Mouse (Mus musculus) lung, postnatal 25 days (tissue): ENCODE measurements at regions not wholly inside any gene's neighbourhood (a gene's known extent, or its start where the extent isn't known, plus 50 kb on each side); places are given as distances from the start of the nearest gene placed in this dataset.
"Not testable (repeated sequence)": the region's sequence is repeated elsewhere in the genome, so short reads cannot be mapped to it uniquely, and the experiment has no call there.

Experiments
- DNase-seq: peaks from one replicate; pipeline ENCODE4 v3.0.0; 2022; ENCODE audit warnings: low spot score

DNA sequence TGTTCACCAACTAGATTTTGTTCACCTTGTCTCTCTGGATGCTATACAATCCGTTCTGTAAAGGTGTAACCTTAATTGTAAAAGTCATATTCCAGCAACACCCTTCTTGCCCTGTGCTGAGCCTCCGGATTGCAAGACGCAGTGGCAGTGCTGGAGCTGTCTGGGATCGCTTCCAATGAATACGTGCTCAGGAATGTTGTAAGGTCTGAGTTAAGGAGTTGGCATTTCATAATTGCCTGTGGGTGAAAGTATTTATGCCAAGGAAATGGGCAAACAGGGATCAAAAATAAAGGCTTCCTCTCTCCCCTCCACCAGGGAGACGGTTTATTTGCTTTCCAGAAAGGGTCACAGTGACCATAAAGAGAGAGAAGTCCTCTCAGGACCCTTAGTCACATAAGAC, 93.3 kb downstream of the Apob start:
- peak; percentile 46 for DNase-seq

DNA sequence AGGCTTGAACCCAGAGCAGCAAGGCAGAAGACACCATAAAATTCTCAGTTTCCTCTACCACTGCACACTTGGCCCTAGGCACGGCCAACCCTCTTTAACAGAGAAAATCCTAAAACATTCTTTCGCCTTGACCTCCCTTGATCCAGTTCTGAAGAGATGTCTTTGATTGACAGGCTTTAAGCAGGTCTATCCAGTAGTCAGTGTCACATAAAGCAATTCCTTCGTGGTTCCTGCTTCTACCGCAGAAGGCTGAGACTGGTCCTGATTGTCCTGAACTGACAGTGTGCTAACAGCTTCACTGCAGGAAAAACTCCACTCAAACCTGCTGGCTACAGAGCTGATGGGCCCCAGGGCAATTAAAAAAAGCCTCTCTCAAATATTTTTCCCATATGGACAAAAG, 93.8 kb downstream of the Apob start:
- DNase-seq = no peak

DNA sequence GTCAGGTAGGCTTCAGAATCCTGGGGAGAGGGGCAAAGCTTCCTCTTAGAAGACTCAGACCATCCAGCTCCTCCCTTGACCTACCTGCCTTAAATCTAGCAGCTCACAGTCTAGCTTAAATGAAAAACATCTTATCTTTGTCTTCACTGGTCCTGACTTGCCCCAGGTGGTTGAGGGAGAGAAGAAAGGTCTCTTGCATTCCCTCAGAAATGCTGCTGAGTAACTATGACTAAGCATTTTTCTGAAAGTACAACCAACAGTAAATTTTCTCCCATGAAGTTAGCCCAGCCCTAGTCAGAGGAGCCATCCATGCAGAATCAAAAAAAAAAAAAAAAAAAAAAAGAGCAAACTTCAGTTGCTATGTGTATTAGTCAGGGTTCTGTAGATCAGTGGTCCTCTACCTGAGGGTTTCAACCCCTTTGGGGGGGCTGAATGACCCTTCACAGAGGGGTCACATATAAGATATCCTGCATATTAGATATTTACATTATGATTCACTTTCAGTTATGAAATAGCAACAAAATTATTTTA, 98.6 kb downstream of the Apob start:
- no peak for DNase-seq

DNA sequence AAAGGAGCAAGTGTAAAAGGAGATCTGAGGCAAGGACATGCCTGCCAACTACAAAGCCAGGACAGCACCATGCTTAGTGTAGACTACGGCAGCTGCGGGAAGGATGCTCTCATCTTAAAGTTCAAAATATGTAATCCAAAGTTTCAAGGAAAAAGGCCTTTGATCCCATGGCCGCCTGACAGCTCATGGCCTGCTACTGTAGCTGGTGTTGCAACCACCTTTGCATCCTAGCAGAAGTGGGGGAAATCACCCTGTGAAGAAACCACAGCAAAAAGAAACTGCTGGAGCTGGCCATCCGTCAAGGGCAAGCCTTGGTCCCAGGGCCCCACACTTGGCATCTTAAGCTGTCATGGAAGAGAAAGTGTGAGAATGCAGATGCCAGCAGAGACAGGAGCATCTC, 99.9 kb downstream of the Apob start:
- DNase-seq = no peak

DNA sequence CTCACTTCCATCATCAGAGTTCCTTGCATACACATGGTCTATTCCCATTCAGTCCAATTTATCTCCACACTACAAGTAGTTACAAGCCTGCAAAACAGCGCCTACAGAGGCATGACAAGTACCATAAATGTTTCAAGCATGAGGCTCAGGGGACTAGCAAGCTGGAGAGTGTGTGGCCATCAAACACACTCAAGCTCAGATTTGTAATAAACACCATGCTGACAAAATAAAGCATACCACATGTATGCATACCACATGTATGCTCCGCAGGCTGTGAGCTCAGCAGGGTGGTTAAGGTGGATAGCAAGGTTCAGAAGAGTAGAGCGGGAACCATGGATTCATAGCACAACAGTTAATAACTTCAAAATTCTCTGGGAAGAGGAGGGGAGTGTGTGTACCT, 100.6 kb downstream of the Apob start:
- no peak for DNase-seq

DNA sequence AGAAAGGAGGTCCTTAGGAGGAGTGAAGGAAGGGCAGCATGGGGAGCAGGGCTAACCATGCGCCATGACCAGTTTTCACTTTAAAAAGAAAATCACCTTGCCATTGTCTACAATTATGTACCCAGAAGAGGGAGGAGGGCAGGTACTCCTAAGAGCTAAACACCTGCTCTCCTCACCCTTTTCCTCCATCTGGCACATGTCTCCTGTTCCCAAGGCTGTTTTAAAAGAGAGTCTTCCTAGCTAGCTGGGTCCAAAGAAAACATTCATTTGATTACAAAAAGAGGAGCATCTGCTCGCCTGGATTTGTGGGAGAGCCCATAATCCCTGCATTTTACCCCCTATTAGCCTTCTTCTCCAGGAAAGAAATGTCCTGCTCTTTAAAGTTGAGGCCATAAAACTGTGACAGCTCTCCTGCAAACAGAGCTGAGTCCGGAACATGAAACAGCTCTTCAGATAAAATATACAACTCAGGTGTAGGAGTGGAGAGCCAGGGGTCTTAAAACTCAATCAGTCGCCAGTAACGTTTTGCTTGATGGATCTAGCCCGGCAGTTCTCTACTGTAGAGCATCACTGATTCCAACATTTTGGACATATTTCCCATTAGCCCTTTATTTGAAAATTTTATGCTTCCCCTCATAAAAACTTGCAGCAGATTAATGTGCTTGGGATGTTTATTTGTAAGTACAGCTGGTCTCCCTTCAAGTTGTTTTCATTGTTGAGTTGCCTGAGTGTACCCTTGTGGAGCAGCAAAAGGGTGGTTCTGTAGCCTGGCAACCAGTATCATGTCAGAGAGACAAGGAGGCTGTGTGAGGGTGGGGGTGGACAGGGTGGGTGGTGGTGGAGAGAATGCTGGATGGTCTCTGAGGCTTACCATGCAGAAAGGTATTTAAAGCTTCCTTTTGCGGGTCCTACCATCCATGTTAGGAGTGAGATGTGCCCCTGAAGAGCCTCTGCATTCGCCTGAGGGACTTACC, 105.5 kb downstream of the Apob start:
- DNase-seq = no peak

DNA sequence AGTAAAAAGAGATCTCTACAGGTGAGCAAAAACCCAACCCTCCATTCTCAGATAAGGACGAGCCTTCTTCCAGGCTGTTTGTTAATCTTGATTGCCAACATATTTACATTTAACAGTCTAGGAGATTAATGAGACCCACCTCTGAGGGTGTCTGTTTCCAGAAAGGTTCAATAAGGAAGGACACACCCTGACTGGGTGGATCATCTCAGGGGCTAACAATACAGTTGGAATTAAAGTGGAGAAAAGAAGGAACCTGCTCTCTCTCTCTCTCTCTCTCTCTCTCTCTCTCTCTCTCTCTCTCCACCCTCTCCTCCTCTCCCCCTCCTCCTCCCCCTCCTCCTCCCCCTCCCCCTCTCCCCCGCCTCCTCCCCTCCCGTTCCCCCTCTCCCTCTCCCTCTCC, 110.5 kb downstream of the Apob start:
- DNase-seq = no peak

DNA sequence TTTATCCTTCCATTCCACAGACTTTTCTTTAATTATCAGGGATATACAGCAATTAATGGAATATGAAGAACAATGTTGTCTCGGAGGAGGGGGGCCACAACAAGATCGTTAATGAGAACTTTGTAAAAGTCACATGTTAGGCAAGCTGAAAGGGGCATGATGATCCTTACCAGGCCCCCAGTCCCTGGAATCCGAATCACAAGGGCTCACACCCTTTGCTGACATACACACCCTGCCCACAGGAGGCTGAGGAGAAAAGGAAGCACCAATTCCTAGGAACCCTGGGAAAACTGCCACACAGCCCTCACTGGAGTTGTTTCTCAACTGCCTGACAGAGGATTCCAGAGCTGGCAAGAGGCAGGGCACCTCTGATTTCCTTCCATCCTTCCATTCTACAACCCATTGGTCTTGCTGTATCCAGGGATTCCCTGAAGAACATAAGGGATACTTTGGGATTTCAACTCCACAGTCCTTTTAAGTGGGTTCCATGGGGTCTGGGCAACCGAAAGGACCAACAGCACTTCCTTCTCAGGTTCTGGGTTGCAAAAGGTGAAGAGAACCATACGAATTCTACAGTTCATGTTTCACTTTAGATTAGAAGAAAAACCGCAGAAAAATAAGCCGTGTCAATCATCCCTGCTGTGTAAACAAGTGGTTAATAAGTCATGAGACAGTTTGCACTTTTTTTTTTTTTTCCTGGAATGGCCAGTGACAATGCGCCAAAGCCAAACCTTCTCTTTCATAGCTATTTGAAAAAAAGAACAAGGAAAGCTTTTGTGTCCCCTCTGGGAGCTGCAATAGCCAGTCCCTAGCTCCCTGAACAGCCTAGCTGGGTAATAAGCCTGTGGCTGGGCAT, 112.2 kb downstream of the Apob start:
- DNase-seq = no peak

DNA sequence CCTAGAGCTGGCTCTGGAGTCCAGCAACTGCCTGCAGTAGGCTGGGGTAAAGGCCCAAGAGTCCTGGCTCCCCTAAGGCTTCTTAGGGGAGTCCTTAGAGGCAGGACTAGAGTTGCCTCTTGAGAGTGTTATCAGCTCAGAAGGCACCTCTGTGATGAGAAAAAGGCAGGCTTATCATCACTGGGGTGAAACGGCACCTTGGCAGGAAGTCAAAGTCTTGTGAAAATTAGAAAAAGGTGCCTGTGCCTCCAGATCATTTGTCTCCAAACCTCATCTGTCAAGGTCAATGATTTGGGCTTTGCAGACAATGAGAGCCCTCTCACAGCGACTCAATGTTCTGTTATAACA, 112.8 kb downstream of the Apob start:
- no peak for DNase-seq

DNA sequence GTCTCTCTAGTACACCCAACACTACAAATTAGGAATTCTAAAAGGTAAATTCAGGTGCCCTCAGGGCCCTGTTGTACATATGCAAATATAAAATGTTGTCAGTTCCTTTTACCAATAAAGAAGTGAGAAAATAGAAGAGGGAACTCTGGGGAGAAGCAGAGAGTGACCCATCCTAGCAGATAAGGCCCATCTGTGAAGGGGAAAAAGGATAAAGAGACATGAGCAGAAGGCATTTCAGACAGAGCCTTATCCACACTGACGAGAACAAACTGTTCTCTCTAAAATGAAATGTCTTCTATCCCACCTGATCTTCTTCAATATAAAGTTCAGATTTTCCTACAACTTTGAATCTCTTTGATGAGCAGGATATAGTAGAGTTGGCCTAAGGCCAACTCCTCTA, 114.5 kb upstream of the Ldah start:
- DNase-seq = no peak

DNA sequence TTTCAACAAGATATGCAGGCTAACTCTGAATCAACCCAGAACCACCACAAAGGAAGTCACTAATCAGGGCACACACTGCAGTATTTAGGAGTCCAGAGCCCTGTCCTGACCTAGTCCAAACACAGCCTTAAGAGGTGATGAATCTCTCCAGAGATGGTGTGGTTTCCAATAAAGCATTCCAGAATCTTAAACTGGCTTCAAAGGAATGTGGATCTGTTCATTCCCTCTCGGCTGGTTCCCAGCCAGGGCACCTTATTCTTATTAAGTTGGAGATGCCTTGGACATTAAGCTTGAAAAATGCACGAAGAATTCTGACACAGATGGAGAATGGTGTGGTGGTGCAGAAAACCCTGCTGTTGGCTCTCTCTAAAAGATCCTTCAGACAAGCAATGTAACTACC, 112.0 kb upstream of the Ldah start:
- no peak for DNase-seq

DNA sequence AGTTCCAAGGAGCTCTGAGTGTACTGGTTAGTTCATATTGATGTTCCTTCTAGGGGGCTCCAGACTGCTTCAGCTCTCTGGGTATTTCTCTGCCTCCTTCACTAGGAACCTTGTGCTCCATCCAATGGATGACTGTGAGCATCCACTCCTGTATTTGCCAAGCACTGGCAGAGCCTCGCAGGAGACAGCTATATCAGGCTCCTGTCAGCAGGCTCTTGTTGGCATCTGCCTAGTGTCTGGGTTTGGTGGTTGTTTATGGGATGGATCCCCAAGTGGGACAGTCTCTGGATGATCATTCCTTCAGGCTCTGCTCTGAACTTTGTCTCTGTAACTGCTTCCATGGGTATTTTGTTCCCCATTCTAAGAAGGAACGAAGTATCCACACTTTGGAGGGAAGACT, 109.5 kb upstream of the Ldah start:
- DNase-seq = not testable (repeated sequence)

DNA sequence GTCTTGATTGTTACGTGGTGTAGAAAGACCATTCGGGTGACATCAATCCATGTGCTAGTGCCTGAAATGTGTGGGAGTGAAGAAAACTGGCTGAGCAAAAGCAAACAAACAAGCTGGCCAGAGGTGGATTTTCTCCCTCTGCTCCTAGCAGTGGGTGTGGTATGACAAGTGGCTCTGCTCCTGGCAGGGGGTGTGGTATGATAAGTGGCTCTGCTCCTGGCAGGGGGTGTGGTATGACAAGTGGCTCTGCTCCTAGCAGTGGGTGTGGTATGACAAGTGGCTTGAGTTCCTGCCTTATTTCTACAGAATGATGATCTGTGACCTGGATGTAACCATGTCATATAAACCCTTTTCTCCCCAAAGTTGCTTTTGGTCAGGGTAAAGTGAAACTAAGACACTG, 108.8 kb upstream of the Ldah start:
- peak; percentile 24 for DNase-seq

DNA sequence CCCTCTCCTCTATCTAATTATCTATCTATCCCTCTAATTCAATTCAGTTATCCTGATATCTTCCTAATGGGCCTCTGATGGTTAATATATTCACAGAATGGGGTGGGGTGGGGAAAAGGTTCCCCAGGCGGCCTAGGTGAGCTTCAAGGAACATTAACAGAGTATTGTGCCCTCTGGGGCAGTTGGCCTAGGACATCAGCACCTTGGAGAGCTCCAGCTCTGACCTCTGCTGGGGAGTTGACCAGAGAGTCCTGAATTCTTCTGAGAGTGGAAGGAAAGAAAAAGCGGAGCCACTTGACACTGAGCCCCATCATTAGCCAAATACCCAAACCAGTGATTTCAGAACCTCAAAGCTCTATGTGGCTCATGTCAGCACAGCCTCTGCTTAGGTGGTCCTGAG, 108.1 kb upstream of the Ldah start:
- DNase-seq = peak; percentile 7

DNA sequence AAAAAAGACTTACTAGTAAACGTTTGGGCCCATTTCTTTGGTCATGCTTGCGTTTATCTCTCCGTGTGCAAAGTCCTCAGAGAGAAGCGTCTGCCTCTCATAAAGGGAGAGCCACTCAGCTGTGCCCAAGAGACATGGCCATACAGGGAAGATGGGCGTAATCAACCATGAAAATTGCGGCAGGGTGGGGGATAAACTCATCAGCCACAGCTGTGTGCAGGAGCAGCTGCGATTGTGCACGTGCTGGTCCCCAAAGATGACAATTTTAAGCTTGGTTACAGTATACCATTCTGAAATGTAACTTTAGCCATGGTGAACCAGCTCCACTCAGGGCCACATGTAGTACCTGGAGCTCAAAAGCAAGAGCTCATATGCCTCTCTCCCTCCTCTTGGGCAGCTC, 106.1 kb upstream of the Ldah start:
- DNase-seq = no peak

DNA sequence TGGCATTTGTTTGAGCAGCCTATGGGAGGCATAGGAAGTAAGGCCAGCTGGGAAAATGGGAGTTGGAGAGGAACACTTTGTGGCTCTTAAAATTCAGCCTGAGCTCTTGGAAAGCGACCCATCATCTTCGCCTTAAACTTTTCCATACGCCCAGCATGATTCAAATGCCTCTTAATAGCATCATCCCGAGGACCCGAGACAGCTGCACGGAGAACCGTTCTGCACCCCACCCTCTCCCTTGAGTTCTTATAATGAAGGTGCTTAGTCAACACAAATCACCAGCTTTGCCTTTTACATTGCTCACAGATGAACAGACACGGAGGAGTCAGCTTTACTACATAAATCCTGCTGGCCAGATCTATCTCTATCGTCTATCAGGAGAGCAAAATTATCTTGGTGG, 104.6 kb upstream of the Ldah start:
- no peak for DNase-seq

DNA sequence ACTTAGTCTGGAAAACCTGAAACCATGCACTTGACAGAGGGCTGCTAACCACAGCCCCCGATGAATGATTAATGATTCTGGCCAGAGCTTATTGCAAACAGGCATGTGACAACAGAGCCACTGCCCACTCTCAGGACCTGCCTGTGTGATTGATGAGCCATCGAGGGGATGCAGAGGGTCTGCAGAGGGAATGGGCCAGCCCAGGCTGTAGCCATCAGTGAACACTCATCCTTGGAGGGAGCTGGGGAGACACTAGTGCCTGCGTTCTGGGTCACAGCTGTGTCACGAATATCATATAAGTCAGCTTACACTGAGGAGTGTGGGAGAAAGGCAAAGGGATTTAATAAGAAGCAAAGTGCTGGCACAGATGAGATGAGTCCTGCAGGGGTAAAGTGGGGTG, 100.8 kb upstream of the Ldah start:
- no peak for DNase-seq

DNA sequence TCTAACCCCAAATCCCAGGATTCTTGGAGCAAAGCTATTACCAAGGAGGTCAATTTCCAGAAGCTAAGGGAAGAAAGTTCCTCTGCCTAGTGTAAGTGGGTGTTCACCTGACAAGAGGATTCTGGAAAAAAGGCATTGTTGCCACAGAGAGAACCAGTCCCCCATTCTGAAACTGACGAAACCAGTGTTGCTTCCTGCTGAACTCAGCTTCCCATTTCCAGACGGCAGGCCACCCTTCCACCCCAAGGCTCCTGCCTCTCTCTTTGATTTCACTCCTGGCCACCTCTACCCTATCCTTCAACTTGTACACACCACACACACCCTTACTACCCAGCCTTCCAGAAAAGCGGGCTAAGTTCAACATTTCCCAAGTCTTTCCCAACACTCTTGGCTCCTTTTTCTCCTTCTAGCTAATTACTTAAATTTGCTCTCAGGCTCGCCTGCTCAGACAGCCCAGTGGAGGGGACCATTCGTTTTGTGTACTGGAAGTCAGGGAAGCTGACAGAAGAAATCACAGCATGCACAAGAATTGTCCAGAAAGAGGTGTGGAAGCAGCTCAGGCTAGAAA, 98.6 kb upstream of the Ldah start:
- peak; percentile 3 for DNase-seq

DNA sequence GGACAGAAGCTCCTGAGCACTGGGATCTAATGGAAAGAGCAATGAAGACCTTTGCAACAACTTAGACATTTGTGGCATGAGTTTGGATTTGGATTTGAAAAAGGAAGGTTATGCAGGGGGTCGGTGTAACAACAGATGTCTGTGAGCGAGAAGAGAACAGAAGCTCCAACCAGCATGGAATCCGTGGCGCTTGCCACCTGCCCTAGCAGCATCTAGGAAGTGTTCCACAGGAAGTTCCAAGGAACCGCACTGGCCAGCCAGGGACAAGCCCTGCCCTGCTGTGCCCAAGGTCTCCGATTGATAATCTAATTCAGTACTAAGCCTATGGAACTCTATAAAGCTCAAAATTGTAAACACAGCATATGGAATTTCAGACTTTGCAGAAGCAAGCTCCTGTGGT, 98.0 kb upstream of the Ldah start:
- DNase-seq = no peak

DNA sequence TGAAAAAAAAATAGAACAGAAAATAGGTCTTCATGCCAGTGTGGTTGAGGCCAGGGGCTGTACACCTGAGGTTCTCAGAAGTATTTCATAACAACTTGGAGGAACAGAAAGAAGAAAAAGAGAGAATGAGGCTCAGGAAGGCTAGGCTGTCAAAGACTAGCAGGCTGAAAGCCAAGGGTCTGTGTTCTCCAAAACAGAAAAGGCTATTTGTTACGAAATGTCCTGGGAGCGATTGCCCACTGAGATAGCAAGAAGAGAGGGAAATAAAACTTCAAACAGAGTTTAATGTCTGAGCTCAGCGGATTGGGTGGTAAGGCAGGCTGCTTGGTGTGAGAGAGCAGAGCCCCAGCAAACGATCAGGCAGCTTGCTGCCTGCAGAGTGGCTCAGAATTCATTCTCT, 97.6 kb upstream of the Ldah start:
- peak; percentile 8 for DNase-seq

DNA sequence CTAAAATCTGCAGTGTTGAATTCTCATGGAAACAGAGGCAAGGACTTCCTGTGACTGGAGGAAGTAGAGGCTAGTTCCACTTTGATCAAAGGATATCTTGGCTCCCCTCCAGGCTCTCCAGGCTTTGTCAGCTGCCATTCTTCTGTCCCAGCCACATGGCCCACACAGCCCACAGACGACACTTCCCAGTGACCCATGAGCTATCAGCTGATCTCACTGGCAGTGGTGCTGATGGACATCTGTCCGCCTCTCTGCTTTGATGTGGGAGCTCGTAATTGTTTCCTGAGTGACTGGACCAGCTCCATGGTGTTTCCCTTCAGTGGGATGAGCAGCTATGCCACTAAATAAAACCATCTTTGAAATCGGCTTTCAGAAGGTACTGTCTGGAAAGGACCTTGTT, 96.4 kb upstream of the Ldah start:
- DNase-seq = no peak

DNA sequence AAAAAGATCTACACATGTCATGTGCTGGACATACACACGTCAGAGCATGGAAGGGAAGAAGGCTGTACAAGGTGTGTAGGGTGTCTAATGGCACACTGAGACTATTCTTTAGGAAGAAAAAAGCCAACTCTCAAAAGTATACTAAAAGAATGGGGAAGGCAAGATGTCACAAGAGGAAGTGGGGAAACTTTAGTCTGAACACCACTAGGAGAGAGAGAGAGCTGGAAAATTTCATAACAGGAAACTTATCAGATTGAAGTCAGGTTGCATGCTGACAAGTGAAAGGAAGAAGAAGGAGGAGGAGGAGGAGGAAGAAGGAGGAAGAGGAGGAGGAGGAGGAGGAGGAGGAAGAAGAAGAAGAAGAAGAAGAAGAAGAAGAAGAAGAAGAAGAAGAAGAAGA, 52.3 kb upstream of the Ldah start:
- DNase-seq = no peak
